Mouse (Mus musculus) hindbrain, embryonic 15.5 days (tissue): Measurements from ENCODE around the gene Sgpl1. TPM values are rescaled to one million over a fixed set of nuclear protein-coding genes. Genes with fewer than 3 reads are reported as not detected.

ENCODE experiments used
- ATAC-seq: fragments of 200-750 bp; cut with Nextera tagmentation; 2 replicates; pipeline ENCODE4 v1.8.0; 2017; ENCODE audit warnings: low read depth, moderate number of reproducible peaks, moderate TSS enrichment; ENCODE audit not compliant: low FRiP score
- H3K27ac ChIP-seq: fragments of 300-500 bp; sonication (generic); replicated peaks from 2 replicates; pipeline ENCODE4 v1.5.1; 2015; ENCODE audit warnings: mild to moderate bottlenecking, inconsistent platforms
- H3K27me3 ChIP-seq: fragments of 300-500 bp; sonication (generic); 2 replicates; pipeline ENCODE4 v1.6.1; 2015; ENCODE audit warnings: control low read depth, inconsistent platforms
- H3K36me3 ChIP-seq: fragments of 300-500 bp; sonication (generic); 2 replicates; pipeline ENCODE4 v1.6.1; 2015; ENCODE audit warnings: control low read depth, inconsistent platforms
- H3K4me1 ChIP-seq: fragments of 300-500 bp; sonication (generic); replicated peaks from 2 replicates; pipeline ENCODE4 v1.6.1; 2015; ENCODE audit warnings: control low read depth, inconsistent platforms
- H3K4me2 ChIP-seq: fragments of 300-500 bp; sonication (generic); 2 replicates; pipeline ENCODE4 v1.6.1; 2015; ENCODE audit warnings: moderate library complexity, mild to moderate bottlenecking, inconsistent platforms
- H3K4me3 ChIP-seq: fragments of 300-500 bp; sonication (generic); 2 replicates; pipeline ENCODE4 v1.5.1; 2015; ENCODE audit warnings: mild to moderate bottlenecking, inconsistent platforms
- H3K9ac ChIP-seq: fragments of 300-500 bp; sonication (generic); 2 replicates; pipeline ENCODE4 v1.6.1; 2015; ENCODE audit warnings: inconsistent platforms
- H3K9me3 ChIP-seq: fragments of 300-500 bp; sonication (generic); 2 replicates; pipeline ENCODE4 v1.6.1; 2016; ENCODE audit warnings: control low read depth, inconsistent platforms
- WGBS: fragments of 180-500 bp; shearing (Covaris S2); methylation state at CpG from one replicate; pipeline ENCODE4 v1.1.7; 2015; 5-methylcytosine and 5-hydroxymethylcytosine counted together
- polyA plus RNA-seq: library from polyadenylated mRNA; unstranded; fragments of >200 nt; fragmentation: Nextera tagmentation; extraction: Ambion mirVana; gene quantifications from 2 replicates; pipeline ENCODE4 v1.2.1, GENCODE M21; 2015

Sgpl1 gene
- 46.6 and 47.9 TPM in 2 replicates for polyA plus RNA-seq

GRCm38 (mm10) chr10:61147157-61148040, at the start of gene Sgpl1:
Gene Sgpl1, minus strand, starts transcription at chr10:61147703.
- WGBS, result under 1% methylated on average over 82 of the region's 82 CpGs
- no peaks in the 10 kb centered on the region for H3K9me3 ChIP-seq

GRCm38 (mm10) chr10:61195718-61196291, 48.3 kb upstream of the Sgpl1 start:
- H3K4me3 ChIP-seq, result no peak overlapping the region
- WGBS, result 87% methylated on average over 5 of the region's 5 CpGs

More at GRCm38 (mm10) chr10:61147157-61148040, at the start of gene Sgpl1:
- Histone ChIP-seq H3K27ac (peak within 1 kb of the TSS; percentile 93), H3K36me3 (no peaks in the 10 kb centered on the region; the same call in 1 of the 2 replicates), H3K9ac (peak within 1 kb of the TSS; percentile 98), H3K4me1 (peaks cover 19% of the 10 kb centered on the region), H3K4me2 (peak within 1 kb of the TSS; percentile 89), H3K4me3 (peak within 1 kb of the TSS; percentile 97), H3K27me3 (no peaks in the 10 kb centered on the region)
- peak; percentile 91 for ATAC-seq

DNA sequence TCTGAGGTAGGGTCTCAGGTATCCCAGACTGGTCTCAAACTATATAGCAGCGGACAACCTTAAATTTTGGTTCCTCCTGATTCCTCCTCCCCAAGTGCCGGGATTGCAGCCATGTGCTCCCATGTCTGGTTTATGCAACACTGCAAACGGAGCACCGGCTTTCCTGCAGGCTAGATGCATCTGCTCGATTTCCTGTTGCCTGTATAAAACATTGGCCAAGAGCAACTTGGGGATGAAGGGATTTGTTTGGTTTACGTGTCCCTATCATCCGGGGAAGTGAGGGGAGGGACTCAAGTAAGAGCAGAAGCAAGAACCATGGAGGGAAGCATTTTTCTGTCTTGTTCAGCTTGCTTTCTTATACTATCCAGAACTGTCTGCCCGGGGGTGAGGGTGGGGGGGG, 47.7 kb upstream of the Sgpl1 start:
- no peaks in the 10 kb centered on the region for H3K9me3 ChIP-seq
- no peak overlapping the region for H3K4me2 ChIP-seq
- no peaks in the 10 kb centered on the region for H3K27me3 ChIP-seq
- no peak overlapping the region for H3K27ac ChIP-seq
- no peaks in the 10 kb centered on the region for H3K4me1 ChIP-seq
- no peaks in the 10 kb centered on the region for H3K36me3 ChIP-seq
- no peak overlapping the region for H3K4me3 ChIP-seq
- ATAC-seq, result no peak
- no peak overlapping the region for H3K9ac ChIP-seq
- WGBS, result 91% methylated on average over 8 of the region's 8 CpGs

More at GRCm38 (mm10) chr10:61195718-61196291, 48.3 kb upstream of the Sgpl1 start:
- Histone ChIP-seq H3K9me3 (no peaks in the 10 kb centered on the region), H3K4me1 (no peaks in the 10 kb centered on the region), H3K9ac (no peak overlapping the region), H3K27ac (no peak overlapping the region), H3K27me3 (no peaks in the 10 kb centered on the region), H3K36me3 (no peaks in the 10 kb centered on the region), H3K4me2 (no peak overlapping the region)
- ATAC-seq, result no peak

DNA sequence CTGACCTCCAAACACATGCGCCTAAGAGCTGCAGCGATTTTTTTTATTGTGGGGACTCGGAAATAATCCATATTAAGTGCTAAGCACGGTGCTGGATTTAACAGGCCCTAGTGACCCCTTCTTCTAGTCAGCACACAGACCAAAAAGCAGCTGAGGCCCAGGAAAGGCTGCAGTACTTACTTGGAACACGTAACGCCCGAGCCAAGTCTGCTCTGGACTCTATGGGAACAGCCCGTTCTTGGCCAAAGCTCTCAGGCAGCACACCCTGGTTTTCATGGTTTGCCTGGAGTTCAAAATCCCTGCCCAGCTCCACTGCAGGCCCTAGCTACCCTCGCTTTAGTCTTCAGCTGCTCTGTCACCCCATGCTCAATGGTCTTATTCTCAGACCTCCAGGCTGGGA, 47.1 kb upstream of the Sgpl1 start:
- Histone ChIP-seq H3K27ac (no peak overlapping the region), H3K9me3 (no peaks in the 10 kb centered on the region), H3K27me3 (no peaks in the 10 kb centered on the region), H3K36me3 (no peaks in the 10 kb centered on the region), H3K4me3 (no peak overlapping the region), H3K4me2 (no peak overlapping the region), H3K9ac (no peak overlapping the region), H3K4me1 (no peaks in the 10 kb centered on the region)
- no peak for ATAC-seq
- 84% methylated on average over 9 of the region's 9 CpGs for WGBS

GRCm38 (mm10) chr10:61188010-61188409, 40.5 kb upstream of the Sgpl1 start:
- no peaks in the 10 kb centered on the region for H3K36me3 ChIP-seq
- H3K9me3 ChIP-seq, result no peaks in the 10 kb centered on the region
- H3K4me2 ChIP-seq, result no peak overlapping the region
- H3K27ac ChIP-seq, result no peak overlapping the region
- ATAC-seq, result no peak
- no peak overlapping the region for H3K4me3 ChIP-seq
- no peaks in the 10 kb centered on the region for H3K4me1 ChIP-seq
- 68% methylated on average over 3 of the region's 3 CpGs for WGBS
- H3K9ac ChIP-seq, result no peak overlapping the region
- no peaks in the 10 kb centered on the region for H3K27me3 ChIP-seq

GRCm38 (mm10) chr10:61187001-61187400, 39.5 kb upstream of the Sgpl1 start:
- Histone ChIP-seq H3K27me3 (no peaks in the 10 kb centered on the region), H3K36me3 (no peaks in the 10 kb centered on the region), H3K27ac (no peak overlapping the region), H3K4me3 (no peak overlapping the region), H3K4me2 (no peak overlapping the region), H3K4me1 (no peaks in the 10 kb centered on the region), H3K9me3 (no peaks in the 10 kb centered on the region), H3K9ac (no peak overlapping the region)
- WGBS, result 81% methylated on average over 3 of the region's 3 CpGs
- ATAC-seq, result no peak

DNA sequence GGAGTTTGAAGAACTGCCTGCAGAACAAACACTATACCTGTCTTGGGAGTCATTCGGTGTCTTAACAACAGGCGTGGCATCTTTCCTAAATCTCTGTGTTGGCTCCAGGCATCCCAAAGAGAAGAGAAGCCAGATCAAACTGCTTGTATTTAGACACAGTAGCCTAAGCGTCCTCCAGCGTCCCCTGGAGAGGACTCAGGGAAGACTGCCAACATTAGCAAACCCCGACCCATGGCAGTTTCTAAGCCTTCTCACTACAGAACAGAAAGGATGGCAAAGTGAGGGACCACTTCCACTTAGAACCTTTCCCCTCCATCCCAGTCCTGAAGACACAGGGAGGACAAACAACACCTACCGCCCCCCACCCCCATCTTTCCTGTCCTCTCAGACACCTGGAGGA, 32.4 kb upstream of the Sgpl1 start:
- H3K4me1 ChIP-seq, result peaks cover 4% of the 10 kb centered on the region; the same call in 1 of the 2 replicates
- H3K9ac ChIP-seq, result no peak overlapping the region
- no peak overlapping the region for H3K27ac ChIP-seq
- no peak overlapping the region for H3K4me3 ChIP-seq
- no peaks in the 10 kb centered on the region for H3K9me3 ChIP-seq
- no peaks in the 10 kb centered on the region for H3K36me3 ChIP-seq
- 63% methylated on average over 6 of the region's 6 CpGs for WGBS
- no peak for ATAC-seq
- 0 out of 2 replicates have a peak, but pooled peaks cover 3% of the 10 kb centered on the region for H3K27me3 ChIP-seq
- no peak overlapping the region for H3K4me2 ChIP-seq

GRCm38 (mm10) chr10:61178687-61179086, 31.2 kb upstream of the Sgpl1 start:
- H3K9me3 ChIP-seq, result no peaks in the 10 kb centered on the region
- no peak overlapping the region for H3K9ac ChIP-seq
- no peak overlapping the region for H3K27ac ChIP-seq
- H3K27me3 ChIP-seq, result 0 out of 2 replicates have a peak, but pooled peaks cover 3% of the 10 kb centered on the region
- H3K4me2 ChIP-seq, result no peak overlapping the region
- no peak for ATAC-seq
- H3K36me3 ChIP-seq, result no peaks in the 10 kb centered on the region
- peaks cover 4% of the 10 kb centered on the region; the same call in 1 of the 2 replicates for H3K4me1 ChIP-seq
- 88% methylated on average over 8 of the region's 8 CpGs for WGBS
- no peak overlapping the region for H3K4me3 ChIP-seq

GRCm38 (mm10) chr10:61177751-61178150, 30.2 kb upstream of the Sgpl1 start:
- Histone ChIP-seq H3K4me3 (no peak overlapping the region), H3K27me3 (0 out of 2 replicates have a peak, but pooled peaks cover 3% of the 10 kb centered on the region)
- WGBS, result 84% methylated on average over 4 of the region's 4 CpGs

GRCm38 (mm10) chr10:61176221-61176790, 28.8 kb upstream of the Sgpl1 start:
- WGBS, result 50% methylated on average over 7 of the region's 7 CpGs

More at GRCm38 (mm10) chr10:61177751-61178150, 30.2 kb upstream of the Sgpl1 start:
- Histone ChIP-seq H3K4me2 (no peak overlapping the region), H3K36me3 (no peaks in the 10 kb centered on the region), H3K9ac (no peak overlapping the region), H3K27ac (no peak overlapping the region), H3K9me3 (no peaks in the 10 kb centered on the region), H3K4me1 (peaks cover 4% of the 10 kb centered on the region; the same call in 1 of the 2 replicates)
- no peak for ATAC-seq

DNA sequence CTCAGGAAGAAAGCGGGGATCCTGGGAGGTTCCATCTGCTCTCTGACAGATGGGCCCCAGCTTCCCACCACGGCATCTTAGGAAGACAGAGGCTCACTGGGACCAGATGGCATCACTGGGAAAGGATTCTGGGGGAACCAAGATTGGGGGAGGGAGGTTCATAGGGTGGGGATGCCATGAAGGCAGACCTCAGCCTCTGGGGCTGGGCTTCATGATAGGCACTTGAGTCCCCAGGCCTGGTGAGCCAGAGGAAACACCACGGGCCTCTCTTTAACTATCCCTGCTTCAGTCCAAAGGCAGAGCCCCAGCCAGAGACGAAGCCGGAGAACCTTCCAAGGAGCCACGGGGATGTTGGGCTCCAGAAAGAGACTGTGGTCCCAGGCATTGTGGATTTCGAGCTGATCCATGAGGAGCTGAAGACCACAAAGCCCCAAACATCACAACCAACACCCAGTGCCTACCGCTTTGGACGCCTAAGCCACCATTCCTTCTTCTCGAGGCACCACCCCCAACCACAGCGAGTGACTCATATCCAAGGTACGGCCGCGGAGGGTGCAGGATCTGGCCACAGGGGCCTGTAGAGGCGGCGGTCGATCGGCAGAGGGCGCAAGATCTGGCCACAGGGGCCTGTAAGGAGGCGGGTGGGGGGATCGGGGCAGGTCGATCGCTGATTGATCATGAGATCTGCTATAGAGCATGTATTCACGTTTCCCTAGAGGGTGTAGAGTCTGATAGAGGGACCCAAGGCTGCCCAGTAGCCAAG, 28.1 kb upstream of the Sgpl1 start:
- no peaks in the 10 kb centered on the region for H3K36me3 ChIP-seq
- ATAC-seq, result no peak
- no peak overlapping the region for H3K9ac ChIP-seq
- peak overlapping the region; percentile 24 for H3K4me2 ChIP-seq
- 16% methylated on average over 24 of the region's 24 CpGs for WGBS
- H3K4me1 ChIP-seq, result peaks cover 4% of the 10 kb centered on the region; the same call in 1 of the 2 replicates
- no peak overlapping the region for H3K27ac ChIP-seq
- 0 out of 2 replicates have a peak, but pooled peaks cover 3% of the 10 kb centered on the region for H3K27me3 ChIP-seq
- no peaks in the 10 kb centered on the region for H3K9me3 ChIP-seq
- no peak overlapping the region for H3K4me3 ChIP-seq

More at GRCm38 (mm10) chr10:61176221-61176790, 28.8 kb upstream of the Sgpl1 start:
- Histone ChIP-seq H3K4me3 (no peak overlapping the region), H3K27ac (no peak overlapping the region), H3K27me3 (0 out of 2 replicates have a peak, but pooled peaks cover 3% of the 10 kb centered on the region), H3K4me2 (peak overlapping the region; percentile 24), H3K9me3 (no peaks in the 10 kb centered on the region), H3K36me3 (no peaks in the 10 kb centered on the region), H3K4me1 (peaks cover 4% of the 10 kb centered on the region; the same call in 1 of the 2 replicates), H3K9ac (no peak overlapping the region)
- no peak for ATAC-seq
